Mouse (Mus musculus) intestine, embryonic 16.5 days (tissue): ENCODE data around the gene Gm20388. TPM values are rescaled to one million over a fixed set of nuclear protein-coding genes. Genes with fewer than 3 reads are reported as not detected.

Experiments used
- ATAC-seq: fragments of 200-750 bp; cut with Nextera tagmentation; 2 replicates; pipeline ENCODE4 v1.8.0; 2017; ENCODE audit warnings: moderate TSS enrichment, moderate library complexity
- H3K27ac ChIP-seq: fragments of 300-500 bp; sonication (generic); 2 replicates; pipeline ENCODE4 v1.5.1; 2014; ENCODE audit warnings: mild to moderate bottlenecking, low read length
- H3K27me3 ChIP-seq: fragments of 300-500 bp; sonication (generic); replicated peaks from 2 replicates; pipeline ENCODE4 v1.6.1; 2014; ENCODE audit warnings: low read length, control low read depth, mixed read lengths; ENCODE audit not compliant: control insufficient read depth, insufficient read depth
- H3K36me3 ChIP-seq: fragments of 300-500 bp; sonication (generic); 2 replicates; pipeline ENCODE4 v1.6.1; 2014; ENCODE audit warnings: low read length, control low read depth; ENCODE audit not compliant: control insufficient read depth, insufficient read depth
- H3K4me1 ChIP-seq: fragments of 300-500 bp; sonication (generic); 2 replicates; pipeline ENCODE4 v1.6.1; 2014; ENCODE audit warnings: low read length, control low read depth, mixed read lengths; ENCODE audit not compliant: control insufficient read depth, insufficient read depth
- H3K4me2 ChIP-seq: fragments of 300-500 bp; sonication (generic); 2 replicates; pipeline ENCODE4 v1.6.1; 2014; ENCODE audit warnings: low read depth, low read length, control low read depth
- H3K4me3 ChIP-seq: fragments of 300-500 bp; sonication (generic); 2 replicates; pipeline ENCODE4 v1.5.1; 2014; ENCODE audit warnings: mild to moderate bottlenecking, low read length
- H3K9ac ChIP-seq: fragments of 300-500 bp; sonication (generic); 2 replicates; pipeline ENCODE4 v1.6.1; 2014; ENCODE audit warnings: low read depth, low read length
- H3K9me3 ChIP-seq: fragments of 300-500 bp; sonication (generic); 2 replicates; pipeline ENCODE4 v1.6.1; 2016; ENCODE audit warnings: low read length, control low read depth; ENCODE audit not compliant: control insufficient read depth
- WGBS: fragments of 180-500 bp; shearing (Covaris S2); extraction: QIAGEN DNeasy Blood & Tissue Kit; methylation state at CpG from one replicate; pipeline ENCODE4 v1.1.7; 2014; 5-methylcytosine and 5-hydroxymethylcytosine counted together
- microRNA counts: library from miRNA; unstranded; fragments of <30 nt; microRNA quantifications from one replicate; lab custom pipeline; 2016
- microRNA-seq: library from miRNA; unstranded; fragments of <30 nt; microRNA quantifications from one replicate; pipeline ENCODE4, GENCODE M21; 2016
- polyA plus RNA-seq: library from polyadenylated mRNA; unstranded; fragments of >200 nt; fragmentation: Nextera tagmentation; extraction: Ambion mirVana; gene quantifications from 2 replicates; pipeline ENCODE4 v1.2.1, GENCODE M21; 2015

Gene Gm20388
- polyA plus RNA-seq, 1 experiment from 2014 or later = 5.8 TPM

- Histone ChIP-seq H3K27me3 (no peaks in the 10 kb centered on the region), H3K9me3 (no peaks in the 10 kb centered on the region; the same call in 1 of the 2 replicates), H3K27ac (no peak overlapping the region), H3K4me1 (peaks cover 11% of the 10 kb centered on the region; the same call in 1 of the 2 replicates), H3K4me3 (no peak overlapping the region), H3K36me3 (no peaks in the 10 kb centered on the region), H3K9ac (no peak overlapping the region), H3K4me2 (no peak overlapping the region)
- WGBS = 86% methylated on average over 7 of the region's 7 CpGs
- no peak for ATAC-seq
Measured at GRCm38 (mm10) chr8:124391191-124391590, 4480.6 kb downstream of the Gm20388 start.

GRCm38 (mm10) chr8:124392271-124393012 lies 4481.8 kb downstream of the Gm20388 start:
- Histone ChIP-seq H3K9ac (no peak overlapping the region), H3K4me2 (no peak overlapping the region), H3K27me3 (no peaks in the 10 kb centered on the region), H3K9me3 (no peaks in the 10 kb centered on the region; the same call in 1 of the 2 replicates), H3K4me1 (peaks cover 14% of the 10 kb centered on the region), H3K36me3 (no peaks in the 10 kb centered on the region), H3K4me3 (no peak overlapping the region), H3K27ac (peak overlapping the region; percentile 66)
- peak; percentile 67 for ATAC-seq
- 43% methylated on average over 10 of the region's 10 CpGs for WGBS

GRCm38 (mm10) chr8:124393013-124393412 lies 4482.4 kb downstream of the Gm20388 start:
- H3K27ac ChIP-seq = peak overlapping the region; percentile 66
- no peak overlapping the region for H3K4me2 ChIP-seq
- no peak overlapping the region for H3K4me3 ChIP-seq
- no peaks in the 10 kb centered on the region for H3K27me3 ChIP-seq
- H3K36me3 ChIP-seq = no peaks in the 10 kb centered on the region
- peaks cover 16% of the 10 kb centered on the region for H3K4me1 ChIP-seq
- no peak for ATAC-seq
- no peaks in the 10 kb centered on the region; the same call in 1 of the 2 replicates for H3K9me3 ChIP-seq
- 64% methylated on average over 5 of the region's 5 CpGs for WGBS
- H3K9ac ChIP-seq = no peak overlapping the region

GRCm38 (mm10) chr8:124393927-124394326 lies 4483.3 kb downstream of the Gm20388 start:
- H3K27me3 ChIP-seq = no peaks in the 10 kb centered on the region
- no peak overlapping the region for H3K9ac ChIP-seq
- no peak overlapping the region for H3K4me2 ChIP-seq
- no peak overlapping the region for H3K4me3 ChIP-seq
- no peaks in the 10 kb centered on the region for H3K36me3 ChIP-seq
- peaks cover 16% of the 10 kb centered on the region for H3K4me1 ChIP-seq
- no peak for ATAC-seq
- no peaks in the 10 kb centered on the region; the same call in 1 of the 2 replicates for H3K9me3 ChIP-seq
- H3K27ac ChIP-seq = peak overlapping the region; percentile 1; the same call in 1 of the 2 replicates
- 80% methylated on average over 4 of the region's 4 CpGs for WGBS

GRCm38 (mm10) chr8:124394951-124395350 lies 4484.3 kb downstream of the Gm20388 start:
- 59% methylated on average over 7 of the region's 7 CpGs for WGBS
- H3K4me3 ChIP-seq = no peak overlapping the region
- no peaks in the 10 kb centered on the region; the same call in 1 of the 2 replicates for H3K9me3 ChIP-seq
- H3K4me1 ChIP-seq = peaks cover 25% of the 10 kb centered on the region
- no peak for ATAC-seq
- H3K27ac ChIP-seq = peak overlapping the region; percentile 84
- no peaks in the 10 kb centered on the region for H3K36me3 ChIP-seq
- no peak overlapping the region for H3K9ac ChIP-seq
- no peak overlapping the region; the same call in 1 of the 2 replicates for H3K4me2 ChIP-seq
- no peaks in the 10 kb centered on the region for H3K27me3 ChIP-seq

MicroRNAs encoded within 50 kb of the gene (microRNA counts, 519-probe panel; counts per million panel counts)
- 1,826 counts per million, percentile 32 among the panel's probes with 10 or more counts for microRNA mmu-miR-1967 (lab: Ali Mortazavi, UCI)

Small RNAs within 50 kb of the gene (microRNA-seq; reads per million reads assigned to microRNA genes)
- gene Gm22715 (not detected), gene Gm24366 (not detected), gene Gm27530 (not detected), gene Mir1967 (not detected), gene Mir6396 (not detected), gene Mir7079 (not detected), gene Mir7080 (0.68 reads per million), gene Mir7237 (not detected), gene Mir7687 (not detected)

Other genes starting within 250 kb of the Gm20388 start
- gene Wfdc1, start 244.5 kb upstream of the Gm20388 start, polyA plus RNA-seq = 4.6 and 5.4 TPM in 2 replicates
- 6.4 and 6.8 TPM in 2 replicates for gene Atp2c2, start 210.8 kb upstream of the Gm20388 start, polyA plus RNA-seq
- 17.8 and 18.1 TPM in 2 replicates for gene Tldc1, start 132.4 kb upstream of the Gm20388 start, polyA plus RNA-seq
- gene Cotl1, start 70.3 kb upstream of the Gm20388 start, polyA plus RNA-seq = 248 and 262 TPM in 2 replicates
- gene Klhl36, start 48.6 kb upstream of the Gm20388 start, polyA plus RNA-seq = 11.5 and 12.2 TPM in 2 replicates
- 124 and 125 TPM in 2 replicates for gene Usp10, start 481 bp upstream of the Gm20388 start, polyA plus RNA-seq
- gene Crispld2, start 81.6 kb downstream of the Gm20388 start, polyA plus RNA-seq = 20.8 and 23.1 TPM in 2 replicates
- gene Zdhhc7, start 190.6 kb downstream of the Gm20388 start, polyA plus RNA-seq = 40.5 and 44.7 TPM in 2 replicates
- gene 6430548M08Rik, start 203.3 kb downstream of the Gm20388 start, polyA plus RNA-seq = 4.6 and 5.1 TPM in 2 replicates